Mouse (Mus musculus): ENCODE measurements at regions not wholly inside any gene's neighbourhood (a gene's known extent, or its start where the extent isn't known, plus 50 kb on each side); places are given as distances from the start of the nearest gene placed in this dataset.

DNA sequence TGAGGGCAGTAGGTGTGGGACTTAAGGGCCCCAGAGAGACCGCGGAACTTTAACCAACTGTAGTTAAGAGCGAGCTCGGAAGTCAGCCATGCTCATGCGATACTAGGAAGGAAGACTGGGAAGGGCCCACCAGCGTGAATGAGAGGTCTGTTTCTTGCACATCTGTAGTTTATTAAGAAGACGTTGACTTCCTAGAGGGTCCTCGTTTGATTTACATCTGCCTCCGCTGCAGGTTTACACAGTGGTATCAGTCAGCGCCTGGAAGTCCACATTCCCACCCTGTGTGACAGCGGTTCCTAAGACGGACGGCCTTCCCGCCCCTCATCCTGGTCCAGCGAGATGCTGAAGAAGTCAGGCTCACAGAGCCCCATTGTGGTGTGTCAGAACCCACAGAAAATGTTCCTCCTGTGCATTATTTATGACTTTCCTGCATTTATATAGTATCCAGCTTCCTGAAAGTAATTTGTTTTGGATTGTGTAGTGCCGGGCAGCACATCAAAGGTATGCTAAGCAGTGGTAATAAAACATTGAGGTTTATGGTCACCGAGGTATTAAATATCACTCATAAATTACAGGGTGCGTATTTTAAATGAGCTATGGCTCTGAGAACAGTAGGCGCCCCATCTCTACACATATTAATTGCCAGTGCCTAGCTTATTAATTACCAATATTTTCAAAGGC, 136.9 kb upstream of the Rpl34 start:
- TF ChIP-seq CTCF (IDR thresholded peaks at IDR 0.05; ENCODE audit: low read depth) = no peak
- no peak for TF ChIP-seq EP300 (IDR thresholded peaks at IDR 0.05; ENCODE audit: low read depth)
